Mouse (Mus musculus): Measurements from ENCODE around the gene Mon1b.

Mon1b gene

GRCm38 (mm10) chr8:113634670-113635591, at the start of gene Mon1b:
Mon1b (plus strand) TSS chr8:113635587.
- DNase-seq (ENCODE audit: low read depth): peak; percentile 100

- no peak for DNase-seq (ENCODE audit: low read depth)
Measured at GRCm38 (mm10) chr8:113598401-113598800, 37.0 kb upstream of the Mon1b start.

- peak; percentile 57 for DNase-seq (ENCODE audit: low read depth)
Measured at GRCm38 (mm10) chr8:113632634-113633033, 2.8 kb upstream of the Mon1b start.

GRCm38 (mm10) chr8:113634161-113634560, 1.2 kb upstream of the Mon1b start:
- no peak for DNase-seq (ENCODE audit: low read depth)

- DNase-seq (ENCODE audit: low read depth): no peak
Measured at GRCm38 (mm10) chr8:113635592-113636279, 349 bp downstream of the Mon1b start.

GRCm38 (mm10) chr8:113636280-113636628, 867 bp downstream of the Mon1b start:
- DNase-seq (ENCODE audit: low read depth): no peak

GRCm38 (mm10) chr8:113640357-113640756, 5.0 kb downstream of the Mon1b start:
- DNase-seq (ENCODE audit: low read depth): no peak

GRCm38 (mm10) chr8:113642926-113643325, 7.5 kb downstream of the Mon1b start, which contains the start of gene Syce1l:
Syce1l (plus strand) TSS chr8:113643213.
- no peak for DNase-seq (ENCODE audit: low read depth)

- no peak for DNase-seq (ENCODE audit: low read depth)
Measured at GRCm38 (mm10) chr8:113643479-113644210, 8.3 kb downstream of the Mon1b start.

GRCm38 (mm10) chr8:113645220-113645619, 9.8 kb downstream of the Mon1b start:
- DNase-seq (ENCODE audit: low read depth): no peak

- DNase-seq (ENCODE audit: low read depth): no peak
Measured at GRCm38 (mm10) chr8:113652450-113652849, 17.1 kb downstream of the Mon1b start.

GRCm38 (mm10) chr8:113653151-113653550, 17.8 kb downstream of the Mon1b start:
- no peak for DNase-seq (ENCODE audit: low read depth)

- DNase-seq (ENCODE audit: low read depth): peak; percentile 15
Measured at GRCm38 (mm10) chr8:113656154-113656553, 20.8 kb downstream of the Mon1b start.

- DNase-seq (ENCODE audit: low read depth): no peak
Measured at GRCm38 (mm10) chr8:113656681-113657298, 21.4 kb downstream of the Mon1b start.

GRCm38 (mm10) chr8:113660128-113660527, 24.7 kb downstream of the Mon1b start:
- no peak for DNase-seq (ENCODE audit: low read depth)

GRCm38 (mm10) chr8:113664544-113664943, 29.2 kb downstream of the Mon1b start:
- DNase-seq (ENCODE audit: low read depth): peak; percentile 16

- DNase-seq (ENCODE audit: low read depth): no peak
Measured at GRCm38 (mm10) chr8:113665036-113665435, 29.6 kb downstream of the Mon1b start.

- no peak for DNase-seq (ENCODE audit: low read depth)
Measured at GRCm38 (mm10) chr8:113665951-113666350, 30.6 kb downstream of the Mon1b start.

GRCm38 (mm10) chr8:113666714-113667432, 31.5 kb downstream of the Mon1b start:
- no peak for DNase-seq (ENCODE audit: low read depth)

GRCm38 (mm10) chr8:113669924-113670323, 34.5 kb downstream of the Mon1b start:
- DNase-seq (ENCODE audit: low read depth): no peak

- no peak for DNase-seq (ENCODE audit: low read depth)
Measured at GRCm38 (mm10) chr8:113672599-113673255, 37.3 kb downstream of the Mon1b start.

Data from naive thymus-derived CD4-positive, alpha-beta T cell, adult 2 months (primary cell).